Mouse (Mus musculus) thymus, adult 2 months (tissue): ENCODE results near the gene 4930568D16Rik. TPM values are rescaled to one million over a fixed set of nuclear protein-coding genes. Genes with fewer than 3 reads are reported as not detected.

Experiments used
- DNase-seq: peaks from one replicate; pipeline ENCODE4 v3.0.0; 2021
- H3K27ac ChIP-seq: fragments of 200-500 bp; 2 replicates; pipeline ENCODE4 v1.5.1; 2012; ENCODE audit warnings: low read length, control low read depth; ENCODE audit not compliant: control insufficient read depth, insufficient read depth
- H3K27me3 ChIP-seq: fragments of 200-500 bp; 2 replicates; pipeline ENCODE4 v1.6.1; 2012; ENCODE audit warnings: mild to moderate bottlenecking, low read length, moderate library complexity, mixed read lengths; ENCODE audit not compliant: control insufficient read depth, insufficient read depth
- H3K36me3 ChIP-seq: fragments of 200-500 bp; 2 replicates; pipeline ENCODE4 v1.6.1; 2012; ENCODE audit warnings: mild to moderate bottlenecking, low read length, moderate library complexity; ENCODE audit not compliant: control insufficient read depth, insufficient read depth
- H3K4me1 ChIP-seq: fragments of 200-500 bp; replicated peaks from 2 replicates; pipeline ENCODE4 v1.6.1; 2012; ENCODE audit warnings: low read length; ENCODE audit not compliant: control insufficient read depth, insufficient read depth
- H3K4me3 ChIP-seq: fragments of 200-500 bp; 2 replicates; pipeline ENCODE4 v1.5.1; 2012; ENCODE audit warnings: mild to moderate bottlenecking, low read length, control low read depth, moderate library complexity; ENCODE audit not compliant: control insufficient read depth, insufficient read depth
- CTCF ChIP-seq: fragments of 200-500 bp; IDR thresholded peaks from 2 replicates; pipeline ENCODE4 v1.5.1; 2012; ENCODE audit warnings: mild to moderate bottlenecking, control low read depth, low read length, moderate library complexity, borderline replicate concordance; ENCODE audit not compliant: control insufficient read depth, poor library complexity, insufficient read depth; ENCODE audit errors: extremely low read depth
- POLR2A ChIP-seq: fragments of 200-500 bp; IDR thresholded peaks from 2 replicates; pipeline ENCODE4 v1.6.1; 2012; ENCODE audit warnings: mild to moderate bottlenecking, low read length, control low read depth, moderate library complexity; ENCODE audit not compliant: control insufficient read depth, poor library complexity, insufficient read depth; ENCODE audit errors: extremely low read depth
- WGBS: fragments of 180-500 bp; shearing (Covaris S2); methylation state at CpG from one replicate; pipeline ENCODE4 v1.1.7; 2018; 5-methylcytosine and 5-hydroxymethylcytosine counted together
- polyA plus RNA-seq: library from polyadenylated mRNA; depleted of rRNA; stranded (reverse); fragments of >200 nt; gene quantifications from 2 replicates; pipeline ENCODE4 v1.2.3, GENCODE M21; 2012

4930568D16Rik gene
- polyA plus RNA-seq, 1 experiment = not detected

DNA sequence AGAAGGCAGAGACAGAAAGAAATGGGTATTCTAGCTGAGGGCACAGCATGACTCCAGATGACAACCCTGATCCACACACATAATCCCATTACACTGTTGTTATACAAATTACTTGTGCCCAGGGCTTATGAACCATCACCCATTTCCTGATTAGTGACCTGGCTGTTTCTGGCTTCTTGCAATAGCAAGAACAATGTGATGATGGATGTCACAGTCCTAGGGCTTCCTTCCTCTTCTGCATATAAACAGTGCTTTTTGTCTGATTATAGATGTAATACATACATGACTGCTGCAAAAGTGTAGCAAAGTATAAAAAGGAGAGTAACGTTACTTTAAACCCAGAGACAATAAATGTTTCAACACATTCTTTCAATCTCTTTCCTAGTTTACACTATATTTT lies 40.6 kb downstream of the 4930568D16Rik start:
- H3K27me3 ChIP-seq = no peaks in the 10 kb centered on the region
- no peak for DNase-seq
- WGBS = 78% methylated on average over 1 of the region's 1 CpGs
- no peaks in the 10 kb centered on the region for H3K36me3 ChIP-seq
- peaks cover 7% of the 10 kb centered on the region for H3K4me1 ChIP-seq
- no peak overlapping the region for H3K27ac ChIP-seq
- TF ChIP-seq CTCF (no peak), POLR2A (no peak)
- H3K4me3 ChIP-seq = no peak overlapping the region

GRCm38 (mm10) chr2:35325930-35326329 lies 41.6 kb downstream of the 4930568D16Rik start:
- 95% methylated on average over 10 of the region's 10 CpGs for WGBS
- TF ChIP-seq POLR2A (no peak), CTCF (no peak)
- no peak overlapping the region for H3K27ac ChIP-seq
- H3K4me1 ChIP-seq = peaks cover 7% of the 10 kb centered on the region
- H3K27me3 ChIP-seq = no peaks in the 10 kb centered on the region
- no peak overlapping the region for H3K4me3 ChIP-seq
- H3K36me3 ChIP-seq = no peaks in the 10 kb centered on the region
- DNase-seq = no peak

DNA sequence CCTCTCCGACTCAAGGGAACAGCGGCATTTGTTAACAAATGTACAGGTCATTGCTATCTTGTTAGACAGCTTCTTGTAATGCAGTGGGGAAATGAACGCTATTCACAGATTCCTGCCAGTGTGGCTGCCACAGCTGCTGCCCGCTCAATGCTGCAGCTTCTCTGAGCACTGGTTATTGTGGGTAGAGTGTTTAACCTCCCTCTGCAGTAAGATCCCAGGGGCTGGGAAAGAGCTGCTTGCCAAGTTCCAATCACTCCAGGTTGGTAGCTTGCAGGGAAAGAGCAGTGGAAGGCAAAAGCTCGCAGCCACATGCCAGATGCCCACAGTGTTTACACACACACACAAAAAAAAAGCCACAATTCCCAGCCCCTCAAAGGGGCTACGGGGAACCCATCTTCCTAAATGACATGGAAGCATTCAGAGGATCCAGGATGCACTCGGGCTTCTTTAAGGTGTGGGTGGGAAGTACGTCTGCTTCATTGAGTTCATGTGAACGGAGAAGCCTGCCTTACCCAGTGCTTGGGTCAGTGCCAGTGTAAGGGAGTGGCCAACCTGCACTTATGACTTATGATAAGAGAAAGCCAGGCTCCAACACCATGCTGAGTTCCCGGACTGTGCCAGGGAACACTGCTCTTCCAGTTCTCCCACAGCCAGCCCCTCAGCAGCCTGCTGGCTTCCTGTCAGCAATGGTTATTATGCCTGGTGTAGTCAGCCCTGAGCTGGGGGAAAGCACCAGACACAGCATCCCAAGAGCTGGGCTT lies 44.9 kb downstream of the 4930568D16Rik start:
- Histone ChIP-seq H3K27ac (no peak overlapping the region), H3K4me3 (no peak overlapping the region), H3K27me3 (no peaks in the 10 kb centered on the region), H3K36me3 (no peaks in the 10 kb centered on the region), H3K4me1 (peaks cover 3% of the 10 kb centered on the region; the same call in 1 of the 2 replicates)
- DNase-seq = no peak
- WGBS = 93% methylated on average over 10 of the region's 10 CpGs
- no peak for TF ChIP-seq POLR2A
- TF ChIP-seq CTCF = no peak

DNA sequence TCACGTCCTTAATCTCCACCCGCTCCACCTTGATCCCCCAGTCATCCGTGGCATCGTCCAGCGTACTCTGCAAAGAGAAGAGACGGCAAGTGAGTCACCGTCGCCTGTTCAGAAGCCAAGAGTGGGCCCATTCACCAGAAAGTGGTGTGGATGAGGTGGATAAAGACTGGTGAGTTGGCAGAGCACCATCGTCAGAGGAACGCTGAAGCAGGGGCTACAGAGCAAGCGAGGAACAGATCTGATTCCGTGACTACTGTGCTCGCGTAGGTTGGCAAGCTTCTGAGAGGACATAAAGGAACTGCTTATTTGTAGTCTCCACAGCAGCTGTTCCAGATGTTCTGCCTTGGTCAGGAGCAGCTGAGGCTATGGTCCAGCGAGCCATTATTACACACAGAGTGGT lies 47.1 kb downstream of the 4930568D16Rik start:
- Histone ChIP-seq H3K4me3 (no peak overlapping the region), H3K27me3 (no peaks in the 10 kb centered on the region), H3K4me1 (no peaks in the 10 kb centered on the region), H3K36me3 (no peaks in the 10 kb centered on the region), H3K27ac (no peak overlapping the region)
- no peak for TF ChIP-seq POLR2A
- no peak for TF ChIP-seq CTCF
- WGBS = 97% methylated on average over 15 of the region's 15 CpGs
- no peak for DNase-seq

- TF ChIP-seq POLR2A (no peak), CTCF (no peak)
- no peak for DNase-seq
- Histone ChIP-seq H3K4me3 (no peak overlapping the region), H3K36me3 (no peaks in the 10 kb centered on the region), H3K4me1 (no peaks in the 10 kb centered on the region), H3K27ac (no peak overlapping the region), H3K27me3 (no peaks in the 10 kb centered on the region)
- WGBS = 96% methylated on average over 12 of the region's 12 CpGs
Measured at GRCm38 (mm10) chr2:35318405-35318804, 49.1 kb downstream of the 4930568D16Rik start.

- 95% methylated on average over 4 of the region's 4 CpGs for WGBS
- Histone ChIP-seq H3K4me3 (no peak overlapping the region), H3K27me3 (no peaks in the 10 kb centered on the region), H3K4me1 (no peaks in the 10 kb centered on the region), H3K36me3 (no peaks in the 10 kb centered on the region), H3K27ac (no peak overlapping the region)
- no peak for DNase-seq
- TF ChIP-seq CTCF = no peak
- TF ChIP-seq POLR2A = no peak
Measured at GRCm38 (mm10) chr2:35317604-35318003, 49.9 kb downstream of the 4930568D16Rik start.
